Mouse (Mus musculus): ENCODE data around the gene Zbtb37.

DNA sequence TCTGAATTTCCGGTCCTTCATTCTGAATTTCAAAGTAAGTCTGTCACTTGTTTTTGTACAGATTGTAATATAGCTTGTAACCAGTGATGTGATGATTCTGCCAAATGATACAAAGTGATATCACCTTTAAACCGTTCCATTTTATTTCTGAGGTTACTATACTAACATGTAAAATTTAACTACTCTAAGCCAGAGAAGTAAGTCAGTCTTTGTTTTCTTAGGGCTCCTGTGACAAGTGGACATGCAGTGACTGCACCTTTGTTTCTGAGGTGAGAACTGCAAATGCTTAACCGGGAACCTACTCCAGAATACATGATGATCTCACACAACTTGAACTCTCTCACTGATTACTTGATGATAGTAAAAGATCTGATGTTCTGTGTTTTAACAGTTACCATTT, 3.4 kb upstream of the Zbtb37 start:
- TF ChIP-seq CTCF (IDR thresholded peaks at IDR 0.05; ENCODE audit: low read depth, low read length) (no peak), EP300 (IDR thresholded peaks at IDR 0.05; ENCODE audit: insufficient read depth, low read depth, low read length) (no peak)
